Mouse (Mus musculus) megakaryocyte, embryonic 14.5 days (primary cell): ENCODE data around the gene 9530003J23Rik.

Source experiments
- FLI1 ChIP-seq: IDR thresholded peaks from 2 replicates; pipeline ENCODE4 v1.6.1; 2012; ENCODE audit warnings: low read length, inconsistent platforms, mixed read lengths
- GATA1 ChIP-seq: IDR thresholded peaks from 3 replicates; pipeline ENCODE4 v1.6.1; 2012; ENCODE audit warnings: mixed read lengths, low read length, inconsistent platforms, borderline replicate concordance

DNA sequence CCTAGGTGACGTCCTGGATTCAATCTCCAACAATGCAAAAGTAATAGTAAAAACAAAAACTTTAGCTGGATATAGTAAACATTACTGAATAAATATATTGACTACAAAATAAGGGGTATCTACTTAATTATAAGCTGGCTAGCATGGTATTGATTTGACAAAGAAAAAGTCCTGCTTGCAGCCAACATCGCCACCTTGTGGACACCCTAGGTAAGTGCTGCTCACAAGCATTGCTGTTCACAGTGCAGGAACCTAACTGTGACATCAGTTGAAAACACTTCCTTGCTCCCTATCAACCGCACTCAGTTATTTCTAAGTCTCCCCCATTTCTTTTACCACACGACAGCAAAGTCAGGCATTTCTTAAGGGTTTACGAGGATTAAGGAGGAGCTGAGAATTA lies 21.7 kb downstream of the 9530003J23Rik start:
- no peak for TF ChIP-seq GATA1
- no peak for TF ChIP-seq FLI1
